Mouse (Mus musculus): Measurements from ENCODE around the gene Bcl2l11.

GRCm38 (mm10) chr2:128102086-128102485, 23.8 kb upstream of the Bcl2l11 start:
- TF ChIP-seq POLR2A (IDR thresholded peaks at IDR 0.05; ENCODE audit: insufficient read depth, low read depth, low read length) (no peak), CTCF (IDR thresholded peaks at IDR 0.05) (no peak)
